Mouse (Mus musculus) right cerebral cortex, adult 2 months (tissue): ENCODE measurements around the gene Dcakd.
"Not testable (repeated sequence)": the region's sequence is repeated elsewhere in the genome, so short reads cannot be mapped to it uniquely, and the experiment has no call there.

ENCODE experiments used
- DNase-seq, 2 experiments: peaks; one replicate each; pipeline ENCODE4 v3.0.0; 2021 to 2022; ENCODE audit warnings: low spot score in 2 of 2

Dcakd gene

DNA sequence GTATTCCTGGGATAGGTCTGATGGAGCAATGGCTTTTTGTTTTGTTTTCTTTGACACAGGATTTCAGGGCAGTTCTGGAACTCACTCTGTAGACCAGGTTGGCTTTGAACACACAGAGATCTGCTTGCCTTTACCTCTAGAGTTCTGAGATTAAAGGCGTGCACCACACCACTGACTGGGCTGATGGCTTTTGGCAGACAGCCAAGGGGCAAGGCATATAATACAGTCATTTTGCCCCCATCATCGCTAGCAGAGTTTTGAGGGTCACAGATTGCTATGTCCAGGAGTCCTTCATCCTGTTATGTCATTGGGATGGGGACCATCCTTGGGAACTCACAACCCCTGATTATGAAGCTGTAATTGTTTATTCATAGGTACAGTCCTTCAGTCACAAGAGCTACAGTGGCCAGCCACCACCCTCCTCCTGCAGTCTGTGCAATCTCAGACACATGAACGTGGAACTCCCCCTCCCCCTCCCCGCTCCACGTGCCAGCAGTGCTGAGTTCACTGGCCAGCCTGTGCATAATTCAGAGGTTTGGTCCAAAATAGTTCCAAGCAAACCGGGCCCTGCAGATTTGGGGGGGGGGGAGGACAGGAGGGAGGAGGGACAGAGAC, 50.0 kb downstream of the Dcakd start:
- DNase-seq = no peak

DNA sequence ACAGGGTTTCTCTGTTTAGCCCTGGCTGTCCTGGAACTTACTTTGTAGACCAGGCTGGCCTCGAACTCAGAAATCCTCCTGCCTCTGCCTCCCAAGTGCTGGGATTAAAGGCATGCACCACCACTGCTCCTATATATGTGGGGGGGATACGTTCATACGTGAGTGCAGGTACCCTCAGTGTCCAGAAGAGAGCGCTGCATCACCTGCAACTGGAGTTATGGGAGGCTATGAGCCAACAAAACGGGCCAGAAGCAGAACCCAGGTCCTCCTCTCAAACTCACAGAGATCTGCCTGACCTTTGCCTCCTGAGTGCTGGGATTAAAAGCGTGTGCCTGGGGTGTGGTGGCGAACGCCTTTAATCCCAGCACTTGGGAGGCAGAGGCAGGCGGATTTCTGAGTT, 52.2 kb downstream of the Dcakd start:
- DNase-seq = not testable (repeated sequence)

DNA sequence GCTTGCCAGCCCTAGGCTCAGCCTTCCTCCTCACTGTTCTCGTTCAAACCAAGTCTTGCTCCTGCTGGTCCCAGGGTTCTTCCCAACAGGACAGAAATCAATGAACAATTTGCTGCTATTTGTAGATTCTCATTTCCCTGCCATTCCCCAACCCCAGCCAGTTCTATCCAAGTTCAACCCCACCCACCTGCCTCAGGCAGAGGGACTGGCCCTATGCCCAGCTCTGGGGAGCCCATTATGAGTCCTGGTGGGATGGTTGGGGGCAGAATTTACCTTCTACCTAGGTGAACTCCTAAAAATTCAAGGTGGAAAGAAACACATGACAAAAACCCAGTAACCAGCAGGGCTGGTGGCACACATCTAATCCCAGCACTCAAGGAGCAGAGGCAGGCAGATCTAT, 55.8 kb downstream of the Dcakd start:
- DNase-seq = no peak

DNA sequence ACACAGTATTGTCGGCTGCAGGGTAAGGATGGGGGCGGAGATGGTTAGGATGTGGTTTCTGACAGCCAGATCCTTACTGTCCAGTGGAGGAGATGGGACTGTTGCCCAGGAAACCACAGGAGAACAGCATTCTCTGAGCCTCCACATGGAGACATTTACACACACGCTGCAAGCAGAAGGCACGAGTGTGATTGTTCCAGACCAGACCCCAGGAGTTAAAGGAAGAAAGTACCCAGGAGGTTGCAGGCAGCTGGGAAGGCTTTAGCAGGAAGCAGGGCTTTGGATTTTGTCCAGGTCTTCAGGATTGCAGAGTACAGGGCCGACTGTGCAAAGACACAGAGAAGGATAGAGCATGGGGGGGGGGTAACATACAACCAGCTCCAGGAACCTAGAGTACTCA, 56.5 kb downstream of the Dcakd start:
- DNase-seq = peak in 1 of 2 experiments; percentile 32

DNA sequence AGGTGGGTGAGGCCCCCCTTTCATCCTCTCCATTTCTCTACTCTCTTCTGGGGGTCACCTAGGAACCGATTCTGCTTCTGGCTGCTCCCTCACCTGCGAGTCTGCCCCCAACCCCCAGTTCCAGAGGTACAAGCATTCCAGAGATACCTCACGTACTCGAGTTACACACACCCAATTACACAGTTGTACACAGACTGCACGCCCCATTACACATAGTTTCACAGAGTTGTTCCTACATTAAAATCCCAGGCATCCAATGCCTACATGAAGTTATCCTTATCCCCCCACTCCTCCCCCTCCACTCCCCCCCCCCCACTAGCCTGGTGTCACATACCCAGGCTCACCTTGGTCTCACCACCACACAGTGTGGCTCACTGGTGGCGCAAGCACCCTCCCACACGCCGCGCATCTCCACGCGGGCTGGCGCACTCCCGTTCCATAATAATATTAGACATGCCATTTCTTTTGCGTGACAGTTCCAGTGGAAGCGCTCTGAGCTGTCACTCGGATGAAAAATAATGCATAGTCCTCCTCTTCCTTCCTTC, 63.5 kb downstream of the Dcakd start:
- DNase-seq = no peak

DNA sequence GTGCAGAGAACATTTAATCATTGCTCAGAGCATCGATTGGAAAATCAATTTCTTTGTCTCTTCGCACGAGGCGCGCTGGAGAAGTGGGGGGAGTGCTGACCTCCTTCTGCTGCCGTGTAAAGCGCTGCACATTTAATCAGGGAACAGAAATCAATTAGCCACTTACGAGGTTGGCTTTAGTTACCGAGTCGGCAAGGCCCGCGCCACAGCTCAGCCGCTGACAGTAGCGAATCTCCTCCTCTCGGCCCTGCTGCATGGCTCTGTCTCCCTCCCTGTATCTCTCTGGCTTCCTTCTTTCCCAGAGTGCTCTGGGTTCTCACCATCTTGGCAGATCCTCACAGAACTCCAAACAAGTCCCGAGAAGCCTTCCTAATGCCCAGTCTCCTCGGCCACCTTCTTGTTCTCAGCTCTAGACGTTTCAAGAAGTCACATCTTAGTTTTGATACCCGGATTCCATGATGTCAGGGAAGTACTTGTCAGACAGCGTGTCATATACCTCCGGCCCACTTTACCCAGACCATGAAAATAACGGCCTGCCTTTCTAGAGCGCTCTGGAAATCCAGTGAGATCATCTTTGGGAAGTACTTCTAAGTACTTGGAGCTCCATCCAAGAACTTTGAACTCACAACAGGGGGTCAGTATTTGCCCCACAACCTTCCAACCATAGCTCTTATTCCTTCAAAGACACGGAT, 64.1 kb downstream of the Dcakd start:
- DNase-seq = no peak

DNA sequence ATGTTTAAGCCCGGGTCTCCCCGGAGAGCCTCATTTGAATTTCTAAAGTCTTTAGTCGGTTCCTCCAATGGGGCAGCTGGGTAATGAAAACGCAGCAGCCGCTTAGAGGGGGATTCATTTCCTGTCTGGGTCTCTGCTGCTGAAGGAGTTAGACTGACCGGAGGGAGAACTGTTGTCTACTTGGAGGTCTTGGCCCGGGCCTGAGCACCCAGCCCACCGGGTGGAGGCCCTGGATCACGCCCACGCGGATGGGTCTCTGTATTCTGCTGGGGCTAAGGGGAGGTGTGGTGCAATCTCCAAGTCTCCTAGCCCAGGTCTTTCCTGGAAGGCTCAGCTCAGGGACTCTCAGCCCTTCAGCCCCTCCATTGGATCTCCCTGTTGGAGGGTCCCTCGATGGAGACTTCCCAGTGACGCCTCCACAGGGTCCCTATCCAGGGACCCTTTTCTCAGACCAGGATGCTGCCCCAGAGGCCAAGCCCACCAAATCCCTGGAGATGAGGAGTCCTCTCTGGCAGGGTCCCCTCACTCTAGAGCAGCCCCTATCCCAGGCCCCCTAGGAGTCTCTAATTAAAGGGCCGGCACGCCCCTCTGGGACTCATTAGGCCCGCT, 64.8 kb downstream of the Dcakd start:
- DNase-seq = no peak

DNA sequence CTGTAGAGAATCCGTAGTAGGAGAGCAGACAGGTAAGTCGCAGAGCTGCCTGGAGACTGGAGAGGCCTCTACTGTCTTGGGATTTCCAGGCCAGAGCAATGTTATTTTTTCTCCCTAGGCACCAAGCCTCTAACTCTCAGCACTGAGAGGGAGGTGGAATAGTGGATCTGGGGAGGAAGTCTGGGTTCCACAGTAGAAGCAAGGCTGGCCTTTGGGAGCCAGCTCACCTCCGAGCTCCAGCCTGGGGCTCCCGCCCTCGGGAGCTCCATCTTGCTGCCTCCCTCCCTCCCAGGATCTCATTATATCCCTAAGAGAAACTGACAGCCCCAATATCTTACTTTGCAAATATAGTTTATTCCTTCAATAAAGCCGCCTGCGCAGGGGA, 65.3 kb downstream of the Dcakd start:
- DNase-seq = no peak

DNA sequence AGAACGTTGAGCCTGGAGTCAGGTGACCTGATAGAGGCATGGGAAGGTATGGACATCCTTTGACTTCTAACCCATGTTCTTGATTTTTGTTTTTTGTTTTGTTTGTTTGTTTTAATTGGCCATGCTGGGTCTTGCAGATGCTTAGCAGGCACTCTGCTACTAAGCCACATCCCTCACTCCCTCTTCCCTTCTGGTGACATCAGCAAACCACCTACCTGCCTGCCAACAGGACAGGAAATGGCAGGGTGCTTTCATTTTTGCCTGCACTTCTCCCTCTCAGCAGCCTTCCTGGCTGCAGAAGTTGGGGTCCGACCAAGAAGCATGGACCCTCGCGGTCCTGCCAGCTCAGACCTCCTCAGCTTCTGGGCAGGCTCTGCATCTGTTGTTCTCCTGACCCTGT, 67.1 kb downstream of the Dcakd start:
- no peak for DNase-seq

DNA sequence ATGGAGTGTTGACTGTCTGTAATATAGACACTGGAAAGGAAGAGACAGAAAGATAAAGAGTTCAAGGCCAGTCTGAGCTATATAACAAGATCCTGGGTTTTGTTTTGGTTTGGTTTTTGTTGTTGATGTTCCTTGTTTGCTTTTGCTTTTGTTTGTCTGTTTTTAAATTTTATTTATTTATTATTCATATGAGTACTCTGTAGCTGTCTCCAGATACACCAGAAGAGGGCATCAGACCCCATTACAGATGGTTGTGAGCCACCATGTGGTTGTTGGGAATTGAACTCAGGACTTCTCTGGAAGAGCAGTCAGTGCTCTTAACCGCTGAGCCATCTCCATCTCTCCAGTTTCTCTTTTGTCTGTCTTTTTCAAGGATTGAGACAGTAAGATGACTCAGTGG, 69.3 kb downstream of the Dcakd start:
- no peak for DNase-seq

DNA sequence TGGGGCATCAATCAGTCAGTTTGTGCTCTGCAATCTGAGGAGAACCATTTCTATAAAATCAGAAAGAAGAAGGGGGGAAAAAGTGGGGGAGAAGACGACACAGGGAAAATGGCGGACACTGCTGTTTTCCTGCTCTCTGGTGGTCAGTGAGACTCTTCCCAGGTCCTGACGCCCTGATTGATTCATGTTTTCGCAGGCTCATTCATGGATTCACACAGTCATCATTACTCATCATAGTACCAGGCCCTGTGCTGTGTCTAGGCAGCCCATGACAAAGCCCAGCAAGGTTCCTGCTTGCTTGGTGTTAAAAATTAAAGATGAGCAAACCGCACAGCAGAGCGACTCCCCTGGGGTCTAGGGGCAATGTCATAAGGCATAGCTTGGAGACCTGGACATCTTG, 69.7 kb downstream of the Dcakd start:
- no peak for DNase-seq

DNA sequence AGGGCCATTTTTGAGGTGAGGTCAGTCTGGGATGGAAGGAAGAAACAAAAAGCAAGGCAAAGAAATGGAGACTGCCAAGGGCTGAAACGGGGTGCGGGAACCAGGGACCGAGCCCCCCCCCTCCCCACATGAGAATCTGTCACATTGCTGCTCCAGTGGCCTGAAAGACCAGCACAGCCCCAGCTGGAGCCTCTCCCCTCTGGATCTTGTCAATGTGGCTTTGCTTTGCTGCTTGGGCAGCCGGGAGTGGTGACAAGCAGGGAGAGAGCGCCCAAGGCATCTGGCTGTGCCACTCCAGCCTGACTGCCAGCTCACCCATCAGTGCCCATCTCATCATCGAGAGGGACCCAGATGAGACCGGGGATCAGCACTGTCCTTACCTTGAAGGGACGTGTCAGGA, 70.4 kb downstream of the Dcakd start:
- DNase-seq = no peak

DNA sequence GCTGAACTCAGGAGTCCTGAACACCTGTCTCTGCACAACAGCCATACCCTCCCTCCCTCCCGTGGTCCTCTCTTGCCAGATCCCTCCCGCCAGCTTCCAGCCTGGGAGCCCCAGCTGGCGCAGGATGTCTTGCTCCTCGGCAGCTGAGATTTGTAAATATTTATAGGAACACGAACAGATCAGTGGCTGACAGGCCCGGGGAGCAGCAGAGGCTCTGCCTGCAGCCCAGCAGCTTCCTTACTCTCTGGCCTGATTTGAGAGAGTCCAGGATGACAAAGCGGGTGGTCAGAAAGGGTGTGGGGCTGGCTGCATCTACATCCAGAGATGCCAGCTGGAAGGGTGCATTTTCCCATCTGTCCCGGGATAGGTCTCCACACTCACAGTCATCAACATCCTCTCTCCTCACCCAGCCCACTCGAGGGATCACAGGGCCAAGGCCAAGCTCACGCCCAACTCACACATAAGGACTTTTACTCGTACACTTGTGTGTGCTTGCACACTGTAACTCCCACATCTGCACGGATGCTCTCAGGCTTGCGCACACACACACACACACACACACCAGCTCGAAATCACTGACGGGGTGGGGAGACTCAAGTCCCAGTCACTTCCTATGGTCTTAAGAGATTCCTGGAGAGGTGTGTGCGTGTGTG, 71.0 kb downstream of the Dcakd start:
- DNase-seq = no peak

DNA sequence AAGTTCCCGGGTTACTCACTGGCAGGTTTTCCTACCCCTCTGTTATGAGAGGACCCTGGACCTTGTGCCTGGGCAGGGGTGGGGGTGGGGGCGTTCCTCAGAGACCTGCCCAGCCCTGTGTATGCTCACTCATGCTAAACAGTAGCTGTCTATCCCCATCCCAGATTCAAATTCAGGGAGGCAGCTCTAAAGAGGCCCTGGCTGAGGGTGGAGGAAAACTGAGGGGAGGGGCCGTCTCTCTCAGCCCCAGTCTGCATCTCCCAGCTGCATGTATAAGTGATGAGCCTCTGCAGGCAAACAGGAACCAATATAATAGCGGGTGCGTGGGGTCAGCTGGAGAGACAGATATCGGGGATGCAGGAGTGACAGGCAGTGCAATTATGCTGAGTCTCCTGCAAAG, 75.2 kb downstream of the Dcakd start:
- no peak for DNase-seq

DNA sequence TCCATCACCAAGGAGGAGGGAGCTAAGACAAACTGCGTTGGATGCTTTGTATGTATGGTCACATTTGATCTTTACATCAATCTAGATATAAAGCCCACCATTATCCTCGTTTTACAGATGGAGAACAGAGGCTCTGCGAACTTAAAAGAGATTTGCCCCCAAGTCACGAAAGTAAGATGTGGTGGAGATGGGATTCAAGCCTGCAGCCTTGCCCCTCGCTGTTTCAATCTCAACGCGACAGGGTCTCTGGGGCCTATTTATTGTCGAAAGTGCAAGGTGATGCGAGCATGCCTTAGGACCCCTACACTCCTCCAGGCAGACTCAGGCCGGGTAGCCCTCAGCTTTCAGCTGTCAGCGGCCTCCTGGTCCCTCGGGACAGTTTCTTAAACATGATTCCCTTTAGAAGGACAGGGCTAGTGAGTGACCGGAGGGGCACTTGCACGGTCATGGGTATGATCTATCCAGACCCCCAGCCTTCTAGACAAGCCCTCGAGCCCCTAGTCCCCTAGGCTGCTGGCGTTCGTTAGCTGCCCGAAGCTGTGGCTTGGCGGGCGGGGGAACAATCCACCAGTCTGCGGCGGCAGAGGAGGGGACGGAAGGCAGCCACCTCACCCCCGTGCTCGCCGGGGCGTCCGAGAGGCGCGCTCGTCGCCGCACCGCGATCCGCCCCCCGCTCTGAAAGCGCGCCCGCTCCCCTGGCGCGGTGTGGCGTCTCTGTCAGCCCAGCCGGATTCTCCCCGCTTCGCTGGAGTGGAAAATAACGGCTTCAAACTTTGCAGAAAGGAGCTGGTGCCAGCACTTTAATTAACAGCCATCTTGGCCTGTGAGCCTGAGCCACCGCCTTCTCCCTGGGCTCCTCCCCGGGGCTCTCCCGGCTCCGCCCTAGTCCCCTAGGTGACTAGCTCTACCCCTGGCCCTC, 79.8 kb downstream of the Dcakd start:
- DNase-seq = peak in 1 of 2 experiments; percentile 37

DNA sequence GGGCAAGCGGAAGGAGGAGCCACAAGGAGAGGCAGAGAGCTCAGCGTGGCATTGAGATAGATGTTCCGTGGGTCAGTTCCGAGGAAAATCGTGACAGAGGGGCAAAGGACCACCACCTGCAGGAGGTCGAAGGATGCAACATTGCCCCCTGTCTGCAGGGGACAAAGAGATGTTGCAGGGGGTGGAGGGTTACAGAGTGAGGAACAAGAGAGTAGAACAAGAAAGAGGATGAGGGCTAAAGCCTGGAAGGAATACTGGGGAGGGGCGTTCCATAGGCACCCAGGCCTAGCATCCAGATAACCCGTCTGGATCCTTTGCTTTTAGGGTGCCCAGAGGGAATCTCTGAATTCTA, 81.2 kb downstream of the Dcakd start:
- no peak for DNase-seq

DNA sequence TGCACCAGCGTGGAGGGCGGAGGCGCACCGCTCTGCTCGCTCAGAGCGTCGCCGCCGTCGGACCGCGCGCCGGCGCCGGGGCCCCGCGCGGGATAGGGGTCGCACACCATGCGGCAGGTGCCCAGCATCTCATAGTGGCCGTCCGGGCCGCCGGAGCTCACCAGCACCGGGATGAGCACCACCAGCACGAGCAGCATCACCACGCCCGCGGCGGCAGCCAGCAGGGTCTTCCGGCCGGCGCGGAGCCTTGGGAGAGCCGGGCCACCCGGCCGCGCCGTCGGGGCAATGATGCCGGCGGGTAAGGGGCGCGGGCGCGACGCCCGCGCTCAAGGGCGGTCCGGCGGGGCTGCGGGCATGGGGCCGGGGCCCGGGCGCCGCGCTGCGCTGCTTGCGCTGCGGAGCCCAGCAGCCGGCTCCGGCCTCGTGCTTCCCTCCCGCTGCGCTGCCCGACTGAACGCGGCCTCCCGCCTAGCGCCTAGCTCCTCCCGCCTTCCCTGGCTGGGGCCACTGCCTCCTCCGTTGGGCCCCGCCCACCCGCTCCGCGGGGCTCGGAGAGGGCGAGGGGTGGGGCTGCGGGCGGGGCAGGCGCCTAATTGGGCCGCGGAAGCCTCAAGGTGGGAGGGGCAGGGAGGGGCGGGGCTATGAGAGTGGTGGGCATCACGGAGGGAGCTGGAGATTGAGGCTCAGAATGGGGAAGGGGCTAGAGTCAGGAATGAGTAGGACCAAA, 81.7 kb downstream of the Dcakd start, which contains the start of gene C1ql1:
Gene C1ql1 (minus strand): TSS at position 424 of the 727 bp plus-strand sequence.
- DNase-seq = peak in 1 of 2 experiments; percentile 41

DNA sequence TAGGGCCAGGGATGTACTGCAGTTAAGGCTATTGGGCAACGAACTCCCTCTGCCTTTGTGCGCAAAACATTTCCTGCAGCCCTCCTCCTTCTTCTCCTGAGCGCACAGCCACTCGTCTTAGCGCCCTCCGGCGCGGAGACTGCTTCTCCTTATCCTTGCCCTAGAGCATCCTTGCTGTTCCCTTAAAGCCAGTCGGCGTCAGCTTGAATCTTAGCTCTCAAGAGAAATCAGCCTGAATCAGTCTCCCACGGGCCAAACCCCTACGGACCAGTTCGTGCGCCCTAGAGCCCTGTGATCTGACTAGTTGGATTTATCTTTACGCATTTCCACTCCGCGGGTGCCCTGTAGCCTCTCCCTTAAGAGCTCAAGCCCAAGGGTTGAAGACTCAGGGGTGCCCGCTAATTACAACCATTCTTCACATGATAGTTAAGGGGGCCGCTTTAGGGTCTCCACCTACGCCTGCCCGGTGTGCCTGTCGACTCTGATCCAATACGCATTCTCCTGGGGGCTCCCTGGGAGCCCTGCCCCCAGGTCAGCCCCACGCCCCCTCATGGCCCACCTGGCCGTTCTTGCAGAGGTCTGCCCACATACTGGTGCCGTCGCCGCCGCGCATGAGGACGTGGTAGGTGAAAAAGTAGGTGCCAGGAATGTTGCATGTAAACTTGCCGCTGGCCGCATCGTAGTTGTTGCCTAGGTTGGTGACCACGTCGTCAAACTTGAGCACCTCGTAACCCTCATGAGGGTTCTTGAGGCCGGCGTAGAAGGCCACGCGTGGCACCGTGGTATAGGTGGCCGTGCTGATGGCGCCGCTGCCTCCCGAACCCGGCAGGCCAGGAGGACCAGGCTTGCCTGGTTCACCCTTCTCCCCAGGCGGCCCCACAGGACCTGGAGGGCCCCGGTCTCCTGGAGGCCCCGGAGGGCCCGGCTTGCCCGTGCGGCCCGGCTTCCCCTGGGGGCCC, 82.5 kb downstream of the Dcakd start:
- no peak for DNase-seq
